Mouse (Mus musculus): ENCODE measurements at regions not wholly inside any gene's neighbourhood (a gene's known extent, or its start where the extent isn't known, plus 50 kb on each side); places are given as distances from the start of the nearest gene placed in this dataset.

GRCm38 (mm10) chr12:52622398-52622797 lies 76.8 kb upstream of the Akap6 start:
- DNase-seq (ENCODE audit: low read depth, low spot score) = no peak

DNA sequence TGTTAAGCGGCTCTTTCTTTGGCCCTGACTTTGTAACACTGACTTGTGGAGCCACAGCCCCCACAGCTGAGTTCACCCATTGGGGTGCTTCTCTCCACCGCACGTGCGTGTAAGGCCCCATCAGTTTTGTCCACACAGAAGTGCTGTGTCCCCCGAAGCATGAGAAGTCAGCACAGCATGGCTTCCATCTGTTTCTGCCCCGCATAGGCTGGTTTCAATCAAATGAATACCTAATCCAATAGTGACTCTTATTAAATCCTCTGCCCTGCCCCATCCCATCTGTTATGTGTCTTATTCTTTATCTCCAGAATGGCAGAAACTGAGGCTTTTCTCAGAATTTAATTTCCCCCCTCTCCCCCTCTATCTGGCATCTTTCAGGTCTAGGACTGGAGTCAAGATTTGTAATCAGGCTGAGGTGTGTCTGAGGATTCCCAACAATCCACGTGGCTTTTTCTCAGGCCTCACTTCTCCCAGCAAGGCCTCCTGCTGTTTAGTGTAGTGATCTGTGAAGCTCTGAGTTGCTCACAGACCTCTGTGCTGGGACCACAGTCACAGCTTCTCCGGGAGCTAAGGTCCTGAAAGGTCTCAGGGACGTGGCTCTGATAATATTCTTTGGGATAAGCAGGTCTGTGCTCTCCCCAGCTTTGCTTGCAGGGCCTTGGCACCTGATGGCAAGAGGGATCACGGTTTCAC lies 75.6 kb upstream of the Akap6 start:
- DNase-seq (ENCODE audit: low read depth, low spot score) = no peak

DNA sequence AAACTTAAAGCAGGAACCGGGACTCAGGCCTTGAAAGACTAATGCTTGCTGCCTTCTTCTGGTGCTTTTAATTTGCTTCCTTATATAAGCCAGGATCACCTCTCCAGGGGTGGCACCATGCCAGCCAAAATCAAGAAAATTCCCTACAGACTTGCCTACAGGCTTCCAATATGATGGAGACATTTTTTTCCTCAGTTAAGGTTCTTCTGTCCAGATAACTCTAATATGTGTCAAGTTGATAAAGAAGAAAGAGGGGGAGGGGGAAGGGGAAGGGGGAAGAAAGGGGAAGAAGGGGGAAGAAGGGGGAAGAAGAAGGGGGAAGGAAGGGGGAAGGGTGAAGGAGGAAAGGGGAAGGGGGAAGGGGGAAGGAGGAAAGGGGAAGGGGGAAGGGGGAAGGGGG lies 74.3 kb upstream of the Akap6 start:
- DNase-seq (ENCODE audit: low read depth, low spot score) = no peak

- DNase-seq (ENCODE audit: low read depth, low spot score) = no peak
These were observed 70.4 kb upstream of the Akap6 start for GRCm38 (mm10) chr12:52628771-52629170.

DNA sequence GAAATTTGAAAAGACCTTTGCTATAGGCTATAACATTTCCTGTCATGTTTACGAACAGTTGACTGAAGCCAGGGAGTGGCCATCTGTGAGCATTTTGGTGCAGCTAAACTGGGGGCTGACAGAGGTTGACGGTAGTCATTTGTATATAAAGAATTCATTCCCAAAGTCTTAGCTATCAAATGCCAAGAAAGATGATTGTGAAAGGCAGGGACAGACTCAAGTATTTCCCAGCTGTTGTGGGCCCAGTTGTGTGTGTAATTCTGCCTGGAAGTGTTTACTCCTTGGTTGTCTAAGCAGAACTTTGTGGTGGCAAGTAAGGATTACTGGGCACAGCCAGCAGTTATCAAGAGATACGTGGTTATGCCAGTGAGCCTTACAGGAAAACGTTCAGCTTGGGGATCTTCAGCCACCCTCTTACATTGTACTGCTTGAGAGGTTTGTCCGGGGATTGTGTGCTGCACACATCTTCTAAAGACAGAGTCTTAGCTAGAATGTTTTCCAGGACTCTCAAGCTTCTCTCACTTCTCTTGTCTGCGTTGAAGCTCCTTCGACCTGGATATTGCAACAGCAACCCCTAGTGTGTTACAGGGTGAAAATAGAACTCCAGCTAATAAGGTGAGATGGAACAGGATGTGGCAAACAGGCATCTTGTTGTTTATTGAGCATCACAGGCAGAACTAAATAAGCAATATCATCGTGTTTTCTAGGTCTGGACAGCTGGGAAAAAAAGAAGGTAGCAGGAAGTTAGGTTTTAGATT lies 63.9 kb upstream of the Akap6 start:
- no peak for DNase-seq (ENCODE audit: low read depth, low spot score)

GRCm38 (mm10) chr12:52636186-52636881 lies 62.8 kb upstream of the Akap6 start:
- DNase-seq (ENCODE audit: low read depth, low spot score) = no peak

DNA sequence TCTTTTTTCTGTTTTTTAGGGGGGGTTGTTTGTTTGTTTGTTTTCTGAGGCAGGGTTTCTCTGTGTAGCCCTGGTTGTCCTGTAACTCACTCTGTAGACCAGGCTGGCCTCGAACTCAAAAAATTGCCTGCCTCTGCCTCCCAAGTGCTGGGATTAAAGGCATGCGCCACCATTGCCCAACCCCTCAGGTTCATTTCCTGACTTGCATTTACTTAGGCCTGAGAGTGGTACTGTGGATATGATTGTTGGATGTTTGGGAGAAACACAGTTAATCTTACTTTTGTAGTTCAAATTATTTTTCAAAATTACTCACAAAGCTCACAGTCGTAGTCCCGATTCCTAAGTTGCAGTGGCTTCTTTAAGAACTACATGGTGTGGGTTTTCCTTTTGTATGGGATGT lies 62.3 kb upstream of the Akap6 start:
- no peak for DNase-seq (ENCODE audit: low read depth, low spot score)

DNA sequence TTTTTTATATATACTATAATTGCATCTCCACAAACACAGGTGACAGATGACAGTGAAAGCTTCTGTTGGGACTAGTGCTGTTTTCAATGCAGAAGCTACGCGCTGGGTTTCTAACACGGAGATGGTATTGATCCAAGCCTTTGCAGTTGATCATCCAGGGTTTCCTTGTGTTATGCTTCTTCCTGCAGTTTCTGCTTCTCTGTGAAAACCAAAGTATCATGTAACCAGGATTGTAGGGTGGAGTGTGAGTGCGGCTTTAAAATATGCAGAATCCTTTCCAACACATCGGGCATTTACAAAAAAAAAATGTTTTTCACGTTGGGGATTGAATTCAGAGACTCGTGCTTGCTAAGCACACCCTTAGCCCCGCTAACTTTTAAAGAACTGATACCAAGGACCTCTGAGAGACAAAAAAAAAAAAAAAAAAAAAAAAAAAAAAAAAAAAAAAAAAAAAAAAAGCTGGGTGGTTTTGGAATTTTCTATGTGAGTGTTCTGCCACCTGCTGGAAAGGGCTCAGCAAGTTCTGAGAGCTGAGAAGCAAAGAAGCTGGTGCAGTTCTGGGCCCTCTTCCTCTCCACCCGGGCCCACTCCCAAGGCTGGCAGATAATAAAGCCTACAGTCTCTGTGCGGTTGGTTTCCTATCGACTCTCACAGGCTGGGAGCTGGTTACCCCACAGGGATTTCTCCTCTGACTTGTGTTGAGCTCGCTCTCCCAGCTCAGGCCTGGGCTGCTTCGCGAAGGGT lies 61.5 kb upstream of the Akap6 start:
- peak; percentile 52 for DNase-seq (ENCODE audit: low read depth, low spot score)

DNA sequence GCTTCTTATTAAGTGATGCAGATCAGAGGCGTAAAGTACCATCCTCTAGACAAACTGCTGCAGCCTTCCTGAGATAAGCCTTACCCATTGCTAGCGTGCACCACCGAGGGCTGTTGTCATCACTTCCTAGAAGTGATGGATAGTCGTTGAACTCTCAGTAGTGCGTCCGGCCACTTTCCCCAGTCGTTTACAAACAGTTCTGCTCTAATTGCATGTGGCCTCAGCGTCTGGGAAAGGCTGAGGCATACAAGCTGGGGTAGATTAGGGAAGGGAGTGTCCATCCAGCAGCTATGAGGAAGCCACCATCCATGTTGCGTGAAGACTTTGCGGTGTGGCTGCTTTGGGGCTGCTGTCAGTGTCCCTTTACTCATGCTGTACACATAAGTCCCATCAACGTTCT lies 60.7 kb upstream of the Akap6 start:
- DNase-seq (ENCODE audit: low read depth, low spot score) = no peak

- no peak for DNase-seq (ENCODE audit: low read depth, low spot score)
These were observed 55.1 kb upstream of the Akap6 start for GRCm38 (mm10) chr12:52644059-52644458.

Data from A20 (cell line).